Mouse (Mus musculus) lung, postnatal 10 days (tissue): ENCODE measurements around the gene Zfp655.
"Not testable (repeated sequence)": the region's sequence is repeated elsewhere in the genome, so short reads cannot be mapped to it uniquely, and the experiment has no call there.

ENCODE experiments used
- DNase-seq: peaks from one replicate; pipeline ENCODE4 v3.0.0; 2021

Zfp655 gene

GRCm38 (mm10) chr5:145223395-145223794 is 8.1 kb upstream of the Zfp655 start:
- DNase-seq, result no peak

- no peak for DNase-seq
Observed at GRCm38 (mm10) chr5:145226453-145226852, 5.1 kb upstream of the Zfp655 start.

GRCm38 (mm10) chr5:145229283-145229682 is 2.2 kb upstream of the Zfp655 start:
- DNase-seq, result not testable (repeated sequence)

GRCm38 (mm10) chr5:145230641-145231040 is 874 bp upstream of the Zfp655 start:
- DNase-seq, result no peak

- no peak for DNase-seq
Observed at GRCm38 (mm10) chr5:145231893-145232411, 437 bp downstream of the Zfp655 start.

GRCm38 (mm10) chr5:145234636-145235035 is 3.1 kb downstream of the Zfp655 start:
- DNase-seq, result peak; percentile 38

GRCm38 (mm10) chr5:145249520-145249919 is 18.0 kb downstream of the Zfp655 start:
- no peak for DNase-seq

- DNase-seq, result not testable (repeated sequence)
Observed at GRCm38 (mm10) chr5:145273568-145273967, 42.1 kb downstream of the Zfp655 start.

- no peak for DNase-seq
Observed at GRCm38 (mm10) chr5:145279948-145280347, 48.4 kb downstream of the Zfp655 start.

GRCm38 (mm10) chr5:145280371-145281143 is 49.0 kb downstream of the Zfp655 start, which contains the start of gene Zscan25:
Gene Zscan25 (plus strand): TSS chr5:145280500.
- peak; percentile 93 for DNase-seq

GRCm38 (mm10) chr5:145288382-145288781 is 56.9 kb downstream of the Zfp655 start:
- DNase-seq, result no peak

GRCm38 (mm10) chr5:145290697-145291096 is 59.2 kb downstream of the Zfp655 start:
- DNase-seq, result no peak

- no peak for DNase-seq
Observed at GRCm38 (mm10) chr5:145292398-145292797, 60.9 kb downstream of the Zfp655 start.
